Mouse (Mus musculus) embryo, embryonic 11.5 days (tissue): ENCODE data around the gene Gar1.

Source experiments
- DNase-seq: peaks from one replicate; pipeline ENCODE4 v3.0.0-alpha.2; 2012; ENCODE audit warnings: low read depth, low spot score

The Gar1 gene

DNA sequence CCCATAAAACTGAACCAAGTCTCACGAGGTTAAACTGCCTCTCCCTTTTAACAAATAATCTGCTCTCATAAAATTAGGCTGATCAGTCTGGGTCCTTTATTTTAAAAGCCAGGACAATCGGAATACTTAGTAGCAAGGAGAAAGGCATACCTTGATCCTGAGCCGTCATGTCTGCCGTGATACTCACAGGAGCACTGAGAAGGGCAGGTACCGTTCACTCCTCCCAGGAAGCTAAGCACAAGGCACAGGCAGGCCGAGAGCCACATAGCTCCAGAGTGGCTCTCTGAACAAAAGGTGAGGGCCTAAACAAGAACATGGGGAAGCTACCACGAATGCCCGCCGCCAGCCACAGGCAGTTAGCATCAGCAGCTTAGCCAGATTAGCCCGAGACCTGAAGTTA is 27.4 kb downstream of the Gar1 start, which contains the start of gene Lrit3:
Lrit3 (minus strand) TSS at position 266 of the 400 bp plus-strand sequence.
- DNase-seq, result no peak

DNA sequence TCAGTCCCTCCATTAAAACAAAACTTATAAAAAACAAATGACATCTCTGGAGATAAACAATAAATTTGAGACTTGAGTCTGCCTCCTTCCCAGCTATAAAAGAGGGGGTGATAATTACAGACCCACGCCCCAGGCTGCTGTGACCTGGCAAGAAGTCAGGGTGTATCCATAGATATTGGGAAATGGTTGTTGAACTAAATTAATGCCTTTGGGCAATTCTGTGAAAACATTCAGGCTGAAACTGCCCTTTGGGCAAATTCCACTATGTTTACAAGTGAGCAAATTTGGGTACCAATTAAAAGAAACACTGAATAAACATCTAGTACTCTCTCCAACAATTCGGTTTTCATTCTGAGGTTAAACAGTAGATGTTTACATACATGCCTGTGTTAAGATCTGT is 32.2 kb downstream of the Gar1 start:
- DNase-seq, result no peak

DNA sequence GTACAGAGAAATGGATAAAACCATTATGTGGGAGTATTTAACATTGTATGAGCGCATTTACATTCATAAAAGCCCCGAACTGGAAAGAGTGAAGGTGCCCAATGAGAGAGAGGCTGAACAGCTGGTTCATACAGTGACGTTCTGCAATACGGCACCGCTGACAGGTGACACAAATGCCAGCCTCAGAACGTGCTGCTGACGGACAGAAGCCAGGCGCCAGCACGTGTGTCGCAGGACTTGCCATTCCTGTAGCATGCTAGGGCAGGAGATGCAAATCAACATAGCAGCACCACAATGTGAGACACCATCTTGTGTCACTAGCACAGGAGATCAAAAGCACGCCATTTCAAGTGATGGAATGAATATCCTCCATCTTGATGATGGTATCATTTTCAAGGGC is 32.6 kb downstream of the Gar1 start:
- no peak for DNase-seq

GRCm38 (mm10) chr3:129797341-129797740 is 33.9 kb downstream of the Gar1 start:
- DNase-seq, result no peak

DNA sequence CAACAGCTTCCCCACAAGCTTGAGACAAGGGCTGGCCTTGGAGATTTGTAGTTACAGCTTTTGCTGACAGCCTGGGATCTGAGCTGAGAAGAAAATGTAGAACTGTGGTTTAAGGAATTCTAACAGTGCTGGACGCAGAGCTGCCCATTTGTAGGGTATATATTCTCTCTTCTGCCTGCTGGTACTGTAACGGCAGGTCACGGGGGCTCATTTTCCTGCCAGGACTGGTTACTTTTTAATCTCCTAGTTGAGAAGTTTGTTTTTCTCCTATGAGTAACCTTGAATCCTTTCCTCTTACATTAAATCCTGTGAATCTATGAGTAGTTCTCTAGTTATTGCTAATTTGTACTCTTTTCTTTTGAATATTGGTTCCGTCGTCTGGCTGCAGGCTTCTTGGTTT is 37.4 kb downstream of the Gar1 start:
- DNase-seq, result no peak

GRCm38 (mm10) chr3:129782746-129783145 is 48.5 kb downstream of the Gar1 start:
- DNase-seq, result no peak

GRCm38 (mm10) chr3:129781435-129781834 is 49.8 kb downstream of the Gar1 start:
- no peak for DNase-seq
